Mouse (Mus musculus) ES-E14 (cell line): ENCODE results near the gene Esr1. TPM values are rescaled to one million over a fixed set of nuclear protein-coding genes. Genes with fewer than 3 reads are reported as not detected.

ENCODE experiments used
- DNase-seq: peaks from one replicate; pipeline ENCODE4 v3.0.0-alpha.2; 2013; ENCODE audit warnings: low read depth, low spot score
- H3K27ac ChIP-seq: 2 replicates; pipeline ENCODE4 v1.5.1; 2012; ENCODE audit warnings: low read depth, mild to moderate bottlenecking, low read length, moderate library complexity, mixed read lengths; ENCODE audit not compliant: poor library complexity, insufficient read depth, severe bottlenecking
- H3K36me3 ChIP-seq: 2 replicates; pipeline ENCODE4 v1.6.1; 2012; ENCODE audit warnings: mild to moderate bottlenecking, low read length, moderate library complexity, mixed read lengths; ENCODE audit not compliant: control insufficient read depth, poor library complexity, insufficient read depth, severe bottlenecking
- H3K4me1 ChIP-seq, 2 experiments: fragments of 150-350 bp in 1 of 2; sonication (generic) in 1 of 2; 2 replicates each; pipeline ENCODE4 v1.6.1; 2012; ENCODE audit warnings: low read length in 2 of 2, mild to moderate bottlenecking in 1 of 2, mixed read lengths in 1 of 2; ENCODE audit not compliant: control insufficient read depth in 2 of 2, insufficient read depth in 2 of 2, poor library complexity in 1 of 2
- H3K4me3 ChIP-seq, 2 experiments: fragments of 150-350 bp in 1 of 2; sonication (generic) in 1 of 2; 2 replicates each; pipeline ENCODE4 v1.5.1; 2012; ENCODE audit warnings: low read length in 2 of 2, low read depth in 1 of 2, mild to moderate bottlenecking in 1 of 2, mixed read lengths in 1 of 2; ENCODE audit not compliant: insufficient read depth in 1 of 2, poor library complexity in 1 of 2, severe bottlenecking in 1 of 2
- H3K9ac ChIP-seq: 2 replicates; pipeline ENCODE4 v1.6.1; 2012; ENCODE audit warnings: low read depth, mild to moderate bottlenecking, low read length, mixed read lengths; ENCODE audit not compliant: poor library complexity, insufficient read depth, severe bottlenecking
- H3K9me3 ChIP-seq: fragments of 150-350 bp; sonication (generic); 2 replicates; pipeline ENCODE4 v1.6.1; 2012; ENCODE audit warnings: low read depth, mild to moderate bottlenecking, low read length; ENCODE audit not compliant: control insufficient read depth, insufficient read depth
- CHD2 ChIP-seq: IDR thresholded peaks from 2 replicates; pipeline ENCODE4 v1.6.1; 2014; ENCODE audit warnings: mild to moderate bottlenecking, low read depth, low read length, inconsistent platforms
- HCFC1 ChIP-seq: IDR thresholded peaks from 2 replicates; pipeline ENCODE4 v1.6.1; 2012; ENCODE audit warnings: low read length, inconsistent platforms, borderline replicate concordance; ENCODE audit not compliant: insufficient read depth
- MAFK ChIP-seq: IDR thresholded peaks from 2 replicates; pipeline ENCODE4 v1.6.1; 2014; ENCODE audit warnings: mild to moderate bottlenecking, low read depth, low read length, inconsistent platforms; ENCODE audit not compliant: insufficient read depth
- ZC3H11A ChIP-seq: IDR thresholded peaks from 2 replicates; pipeline ENCODE4 v1.6.1; 2012; ENCODE audit warnings: low read depth, mild to moderate bottlenecking, inconsistent platforms, low read length, borderline replicate concordance
- ZNF384 ChIP-seq: IDR thresholded peaks from 2 replicates; pipeline ENCODE4 v1.6.1; 2012; ENCODE audit warnings: low read depth, low read length, inconsistent platforms
- in situ Hi-C, 2 experiments: fragments of 600-800 bp; cut with MboI; formaldehyde crosslinking; loops; one replicate each; pipeline ENCODE4 v1.15.1; 2025; ENCODE audit warnings: low sequenced_read_pairs in 2 of 2, inconsistent platforms in 1 of 2; ENCODE audit not compliant: unreplicated experiment in 2 of 2
- total RNA-seq: library from RNA; depleted of rRNA; stranded (reverse); fragments of 300-350 nt; gene quantifications from 2 replicates; pipeline ENCODE4 v1.2.3, GENCODE M21; 2012

Gene Esr1
- total RNA-seq, 1 experiment: 0.09 TPM

DNA sequence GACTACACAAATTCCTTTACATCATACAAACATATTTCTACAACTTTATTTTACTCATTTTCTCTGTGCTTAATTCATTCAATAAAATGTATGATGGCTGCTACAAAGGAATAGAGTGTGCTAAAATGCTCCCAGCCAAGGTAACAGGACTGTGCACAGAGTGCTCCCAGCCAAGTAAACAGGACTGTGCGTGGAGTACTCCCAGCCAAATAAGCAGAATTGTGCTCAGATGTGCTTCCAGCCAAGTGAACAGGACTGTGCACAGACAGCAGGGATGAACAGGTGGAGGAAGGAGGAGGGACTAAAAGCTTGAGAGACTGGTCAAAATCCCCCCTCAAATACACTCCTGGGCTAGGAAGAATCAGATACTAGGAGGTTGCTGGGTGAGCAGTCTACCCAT lies 282.1 kb downstream of the Esr1 start:
- no peaks in the 10 kb centered on the region for H3K9me3 ChIP-seq
- no peaks in the 10 kb centered on the region for H3K36me3 ChIP-seq
- no peak for DNase-seq
- in situ Hi-C loops: no loop called here
- no peaks in the 10 kb centered on the region for H3K4me1 ChIP-seq
- no peak overlapping the region for H3K4me3 ChIP-seq
- H3K27ac ChIP-seq: no peak overlapping the region
- TF ChIP-seq ZNF384 (no peak), CHD2 (no peak), MAFK (no peak)
- no peak overlapping the region for H3K9ac ChIP-seq

DNA sequence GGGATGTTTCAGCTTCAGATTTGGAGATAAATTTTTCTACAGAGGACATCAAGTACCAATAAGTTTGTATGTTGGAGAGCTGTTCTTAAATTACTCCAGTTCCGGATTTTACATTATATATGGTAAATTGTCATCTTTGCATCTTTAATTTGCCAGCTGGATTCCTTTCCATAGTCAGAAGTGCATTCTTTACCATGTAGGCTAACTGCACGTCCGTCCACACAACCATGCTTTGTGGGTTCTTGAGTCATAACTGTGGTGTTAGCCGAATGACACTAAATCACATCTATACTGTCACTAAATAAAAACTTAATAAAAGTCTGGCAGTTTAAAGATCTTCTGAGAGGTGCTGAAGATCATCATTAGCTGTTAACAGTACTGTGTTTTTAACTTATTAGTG lies 286.4 kb downstream of the Esr1 start:
- Histone ChIP-seq H3K9me3 (no peaks in the 10 kb centered on the region), H3K9ac (no peak overlapping the region), H3K36me3 (no peaks in the 10 kb centered on the region), H3K4me3 (no peak overlapping the region), H3K4me1 (0 out of 4 replicates have a peak, but pooled peaks cover 0 to 3% of the 10 kb centered on the region in 2 experiments), H3K27ac (no peak overlapping the region)
- DNase-seq: no peak
- in situ Hi-C loops: no loop called here
- TF ChIP-seq CHD2 (no peak), MAFK (no peak), ZNF384 (no peak)

DNA sequence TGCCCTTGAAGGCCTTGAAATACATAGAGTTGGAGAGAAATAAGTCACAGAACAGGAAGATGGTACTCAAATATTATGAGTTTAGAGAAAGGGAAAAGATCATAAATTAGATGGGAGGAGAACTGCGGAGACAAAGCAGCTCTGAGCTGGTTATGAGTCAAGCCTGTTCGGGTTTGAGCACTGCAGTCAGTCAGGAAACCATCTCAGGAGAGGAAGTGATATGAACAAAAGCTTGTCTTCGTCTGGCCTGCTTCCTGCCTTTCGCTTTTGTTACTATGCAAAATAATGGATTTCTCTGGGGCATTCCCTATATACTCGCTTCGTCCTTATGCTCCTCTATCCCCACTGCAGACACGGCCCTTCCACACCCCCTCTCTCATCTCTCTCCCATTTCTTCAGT lies 288.9 kb downstream of the Esr1 start:
- in situ Hi-C loops: no loop called here
- Histone ChIP-seq H3K36me3 (no peaks in the 10 kb centered on the region), H3K9ac (no peak overlapping the region), H3K4me3 (no peak overlapping the region), H3K4me1 (0 out of 4 replicates have a peak, but pooled peaks cover 0 to 3% of the 10 kb centered on the region in 2 experiments), H3K27ac (no peak overlapping the region), H3K9me3 (no peaks in the 10 kb centered on the region)
- no peak for DNase-seq
- TF ChIP-seq MAFK: no peak
- no peak for TF ChIP-seq CHD2
- TF ChIP-seq ZC3H11A: no peak
- no peak for TF ChIP-seq HCFC1
- TF ChIP-seq ZNF384: no peak

DNA sequence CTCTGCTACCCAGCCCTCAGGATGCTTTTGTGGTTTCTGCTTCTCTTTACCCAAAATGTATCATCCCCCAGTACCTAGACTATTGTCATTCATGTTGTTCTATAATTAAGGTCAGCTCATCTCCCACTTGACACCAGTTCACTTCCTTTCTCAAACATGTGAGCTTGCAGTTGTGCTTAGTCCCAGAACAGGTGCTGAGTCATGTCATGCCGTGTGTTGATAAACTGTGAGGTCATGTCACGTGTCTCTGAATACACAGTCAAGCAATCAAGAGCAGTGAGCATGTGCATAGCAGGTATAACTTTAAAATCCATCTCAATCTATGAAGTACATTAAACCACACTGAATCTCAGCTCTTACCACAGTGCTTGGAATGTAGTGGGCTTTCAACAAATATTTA lies 297.9 kb downstream of the Esr1 start:
- no peaks in the 10 kb centered on the region for H3K36me3 ChIP-seq
- in situ Hi-C loops: no loop called here
- H3K4me3 ChIP-seq: no peak overlapping the region
- H3K9me3 ChIP-seq: no peaks in the 10 kb centered on the region
- no peak overlapping the region for H3K9ac ChIP-seq
- no peak for TF ChIP-seq ZC3H11A
- no peak for TF ChIP-seq CHD2
- TF ChIP-seq HCFC1: no peak
- no peak for TF ChIP-seq MAFK
- H3K27ac ChIP-seq: no peak overlapping the region
- H3K4me1 ChIP-seq: no peaks in the 10 kb centered on the region
- DNase-seq: no peak

DNA sequence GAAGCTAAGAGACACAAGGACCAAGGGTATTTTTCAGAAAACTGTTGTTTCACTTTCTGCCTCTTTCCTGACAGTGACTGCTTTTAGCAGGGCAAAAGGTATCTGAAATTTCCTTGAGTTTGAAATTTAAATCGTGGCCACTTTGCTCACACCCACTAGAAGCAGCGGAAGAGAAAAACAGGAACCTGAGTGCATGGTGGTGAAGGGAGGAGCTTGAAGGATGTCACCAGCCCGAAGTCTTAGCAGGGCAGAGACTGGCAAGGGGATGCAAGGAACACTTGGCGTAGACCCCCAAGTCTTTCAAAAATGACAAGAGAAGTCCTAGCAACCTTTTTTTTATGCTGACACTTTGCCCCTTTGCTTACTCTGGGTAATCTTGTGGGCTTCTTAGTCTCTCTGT lies 299.1 kb downstream of the Esr1 start:
- no peak for DNase-seq
- H3K27ac ChIP-seq: no peak overlapping the region
- no peaks in the 10 kb centered on the region for H3K4me1 ChIP-seq
- H3K9me3 ChIP-seq: no peaks in the 10 kb centered on the region
- no peak overlapping the region for H3K4me3 ChIP-seq
- no peak for TF ChIP-seq HCFC1
- no peak for TF ChIP-seq ZNF384
- TF ChIP-seq ZC3H11A: no peak
- TF ChIP-seq CHD2: no peak
- TF ChIP-seq MAFK: no peak
- H3K9ac ChIP-seq: no peak overlapping the region
- in situ Hi-C loops: no loop called here
- no peaks in the 10 kb centered on the region for H3K36me3 ChIP-seq
